Mouse (Mus musculus) midbrain, embryonic 15.5 days (tissue): ENCODE measurements around the gene Fam178b. TPM values are rescaled to one million over a fixed set of nuclear protein-coding genes. Genes with fewer than 3 reads are reported as not detected.

Experiments used
- ATAC-seq: fragments of 200-750 bp; cut with Nextera tagmentation; replicated peaks from 2 replicates; pipeline ENCODE4 v1.8.0; 2017; ENCODE audit warnings: moderate TSS enrichment
- H3K27ac ChIP-seq: fragments of 300-500 bp; sonication (generic); 2 replicates; pipeline ENCODE4 v1.5.1; 2015; ENCODE audit warnings: mild to moderate bottlenecking, inconsistent platforms
- H3K27me3 ChIP-seq: fragments of 300-500 bp; sonication (generic); replicated peaks from 2 replicates; pipeline ENCODE4 v1.6.1; 2015; ENCODE audit warnings: inconsistent platforms
- H3K36me3 ChIP-seq: fragments of 300-500 bp; sonication (generic); replicated peaks from 2 replicates; pipeline ENCODE4 v1.6.1; 2015; ENCODE audit warnings: inconsistent platforms
- H3K4me1 ChIP-seq: fragments of 300-500 bp; sonication (generic); 2 replicates; pipeline ENCODE4 v1.6.1; 2015; ENCODE audit warnings: inconsistent platforms
- H3K4me2 ChIP-seq: fragments of 300-500 bp; sonication (generic); 2 replicates; pipeline ENCODE4 v1.6.1; 2015; ENCODE audit warnings: inconsistent platforms, mild to moderate bottlenecking, moderate library complexity
- H3K4me3 ChIP-seq: fragments of 300-500 bp; sonication (generic); 2 replicates; pipeline ENCODE4 v1.5.1; 2015; ENCODE audit warnings: mild to moderate bottlenecking, inconsistent platforms
- H3K9ac ChIP-seq: fragments of 300-500 bp; sonication (generic); 2 replicates; pipeline ENCODE4 v1.6.1; 2015; ENCODE audit warnings: mild to moderate bottlenecking, inconsistent platforms
- H3K9me3 ChIP-seq: fragments of 300-500 bp; sonication (generic); 2 replicates; pipeline ENCODE4 v1.6.1; 2016; ENCODE audit warnings: inconsistent platforms
- WGBS: fragments of 180-500 bp; shearing (Covaris S2); methylation state at CpG from one replicate; pipeline ENCODE4 v1.1.7; 2015; ENCODE audit warnings: mixed read lengths; 5-methylcytosine and 5-hydroxymethylcytosine counted together
- polyA plus RNA-seq: library from polyadenylated mRNA; unstranded; fragments of >200 nt; fragmentation: Nextera tagmentation; extraction: Ambion mirVana; gene quantifications from 2 replicates; pipeline ENCODE4 v1.2.1, GENCODE M21; 2015

The Fam178b gene
- polyA plus RNA-seq, 1 experiment from 2014 or later: not detected

GRCm38 (mm10) chr1:36611449-36612123 is 71.4 kb downstream of the Fam178b start:
- WGBS: 70% methylated on average over 13 of the region's 13 CpGs
- no peak overlapping the region for H3K27ac ChIP-seq
- ATAC-seq: no peak; the same call in 1 of the 2 replicates

GRCm38 (mm10) chr1:36608211-36608610 is 74.8 kb downstream of the Fam178b start:
- peaks cover 9% of the 10 kb centered on the region for H3K4me1 ChIP-seq
- 87% methylated on average over 4 of the region's 4 CpGs for WGBS
- no peak overlapping the region for H3K4me2 ChIP-seq
- H3K27me3 ChIP-seq: no peaks in the 10 kb centered on the region
- no peak overlapping the region for H3K9ac ChIP-seq
- H3K9me3 ChIP-seq: no peaks in the 10 kb centered on the region
- ATAC-seq: no peak
- no peak overlapping the region for H3K4me3 ChIP-seq
- no peaks in the 10 kb centered on the region for H3K36me3 ChIP-seq
- no peak overlapping the region for H3K27ac ChIP-seq

More at GRCm38 (mm10) chr1:36611449-36612123, 71.4 kb downstream of the Fam178b start:
- Histone ChIP-seq H3K36me3 (no peaks in the 10 kb centered on the region), H3K9ac (no peak overlapping the region; the same call in 1 of the 2 replicates), H3K27me3 (no peaks in the 10 kb centered on the region), H3K4me3 (no peak overlapping the region), H3K4me1 (peaks cover 9% of the 10 kb centered on the region), H3K4me2 (no peak overlapping the region), H3K9me3 (no peaks in the 10 kb centered on the region)

DNA sequence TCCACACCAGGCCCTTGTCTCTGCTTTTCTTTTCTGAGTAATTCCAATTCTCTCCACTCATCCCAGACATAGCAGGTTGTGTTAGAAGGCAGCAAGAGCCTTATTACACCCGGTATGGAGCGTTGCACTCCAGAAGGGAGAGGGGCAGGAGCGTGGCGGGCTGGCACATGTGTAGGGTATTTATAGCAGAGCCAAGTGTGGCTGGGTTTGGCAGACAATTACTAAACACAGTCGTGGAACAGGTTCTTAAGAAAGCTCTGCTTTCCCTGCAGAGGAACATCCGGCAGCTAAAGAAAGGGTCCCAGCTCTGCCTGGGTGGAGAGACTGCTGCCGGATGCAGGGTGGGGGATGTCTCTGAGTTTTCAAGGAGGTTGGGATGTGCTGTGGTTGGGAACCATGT is 76.0 kb downstream of the Fam178b start:
- 61% methylated on average over 7 of the region's 7 CpGs for WGBS
- no peak for ATAC-seq
- Histone ChIP-seq H3K4me1 (peaks cover 8% of the 10 kb centered on the region), H3K27me3 (no peaks in the 10 kb centered on the region), H3K36me3 (no peaks in the 10 kb centered on the region), H3K4me2 (no peak overlapping the region), H3K4me3 (no peak overlapping the region), H3K27ac (no peak overlapping the region), H3K9ac (no peak overlapping the region), H3K9me3 (no peaks in the 10 kb centered on the region)

DNA sequence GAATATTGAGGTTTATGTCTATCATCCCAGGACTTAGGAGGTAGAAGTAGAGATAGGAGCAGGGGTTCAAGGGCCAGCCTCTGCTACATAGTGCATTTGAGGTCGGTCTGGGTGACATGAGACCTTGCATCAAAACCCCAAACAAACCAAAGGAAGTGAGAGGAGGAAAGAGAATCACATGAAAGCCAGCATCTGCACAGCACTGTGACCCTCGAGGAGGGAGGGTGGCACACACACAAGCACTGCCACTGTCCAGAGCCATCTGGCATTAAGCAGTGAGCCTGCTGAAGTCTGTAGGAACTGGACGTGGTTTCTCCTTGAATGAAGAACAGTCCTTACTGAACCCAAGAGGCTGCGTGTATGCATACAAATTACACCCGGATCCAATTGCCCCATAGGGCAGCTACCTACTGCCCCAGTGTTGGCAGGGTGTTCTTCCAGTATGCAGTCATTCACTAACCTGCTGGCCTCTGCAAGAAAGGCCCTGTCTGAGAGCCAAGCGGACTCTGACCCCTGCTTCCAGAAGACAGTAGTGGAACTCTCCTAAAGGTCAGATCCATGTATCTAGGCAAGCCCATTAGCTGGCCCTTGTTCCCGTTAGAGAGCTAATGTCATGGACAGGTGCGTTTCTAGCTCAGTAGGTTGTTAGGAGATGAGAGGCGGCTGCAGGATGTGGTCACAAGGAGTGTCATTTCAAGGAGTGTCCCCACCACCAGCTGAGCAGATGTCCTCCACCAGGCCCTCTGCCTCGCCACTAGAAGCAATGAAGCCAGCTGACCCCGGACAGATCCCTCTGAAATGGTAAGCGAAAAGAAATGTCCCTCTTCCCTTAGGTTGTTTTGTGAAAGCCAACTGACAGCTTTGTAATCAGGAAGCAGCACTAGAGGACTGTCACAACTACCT is 78.5 kb downstream of the Fam178b start:
- no peaks in the 10 kb centered on the region for H3K4me1 ChIP-seq
- H3K4me2 ChIP-seq: no peak overlapping the region
- no peak overlapping the region for H3K27ac ChIP-seq
- H3K4me3 ChIP-seq: no peak overlapping the region
- no peaks in the 10 kb centered on the region for H3K36me3 ChIP-seq
- no peak for ATAC-seq
- no peaks in the 10 kb centered on the region for H3K27me3 ChIP-seq
- no peaks in the 10 kb centered on the region for H3K9me3 ChIP-seq
- H3K9ac ChIP-seq: no peak overlapping the region
- 80% methylated on average over 12 of the region's 12 CpGs for WGBS

DNA sequence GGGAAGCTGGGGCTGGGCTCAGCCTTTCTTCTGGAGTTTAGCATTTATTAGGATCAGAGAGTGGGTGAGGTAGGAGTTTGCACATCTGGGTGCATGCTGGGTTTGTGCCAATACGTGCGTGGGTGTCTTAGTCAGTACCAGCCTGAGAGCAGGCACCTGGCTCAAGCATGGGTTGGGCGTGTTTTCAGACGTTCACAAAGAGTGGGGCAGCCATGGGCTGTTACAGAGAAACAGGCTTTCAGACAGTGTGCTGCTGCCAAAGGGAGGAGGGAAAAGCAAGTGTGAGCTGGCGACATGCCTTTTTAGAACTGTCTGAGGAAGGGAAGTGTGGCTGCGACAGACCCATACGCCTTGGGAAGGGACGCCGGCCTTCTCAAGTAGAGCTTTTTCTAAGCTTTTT is 79.6 kb downstream of the Fam178b start:
- WGBS: 66% methylated on average over 9 of the region's 9 CpGs

GRCm38 (mm10) chr1:36602271-36602670 is 80.7 kb downstream of the Fam178b start:
- Histone ChIP-seq H3K9me3 (no peaks in the 10 kb centered on the region), H3K27ac (no peak overlapping the region), H3K27me3 (no peaks in the 10 kb centered on the region), H3K4me1 (no peaks in the 10 kb centered on the region), H3K9ac (no peak overlapping the region), H3K4me2 (no peak overlapping the region), H3K36me3 (no peaks in the 10 kb centered on the region), H3K4me3 (no peak overlapping the region)
- no peak for ATAC-seq
- WGBS: 75% methylated on average over 4 of the region's 4 CpGs

More for the DNA sequence above, 79.6 kb downstream of the Fam178b start:
- Histone ChIP-seq H3K27me3 (no peaks in the 10 kb centered on the region), H3K4me2 (no peak overlapping the region), H3K4me3 (no peak overlapping the region), H3K27ac (no peak overlapping the region), H3K9ac (no peak overlapping the region), H3K4me1 (no peaks in the 10 kb centered on the region), H3K9me3 (no peaks in the 10 kb centered on the region), H3K36me3 (no peaks in the 10 kb centered on the region)
- no peak for ATAC-seq

DNA sequence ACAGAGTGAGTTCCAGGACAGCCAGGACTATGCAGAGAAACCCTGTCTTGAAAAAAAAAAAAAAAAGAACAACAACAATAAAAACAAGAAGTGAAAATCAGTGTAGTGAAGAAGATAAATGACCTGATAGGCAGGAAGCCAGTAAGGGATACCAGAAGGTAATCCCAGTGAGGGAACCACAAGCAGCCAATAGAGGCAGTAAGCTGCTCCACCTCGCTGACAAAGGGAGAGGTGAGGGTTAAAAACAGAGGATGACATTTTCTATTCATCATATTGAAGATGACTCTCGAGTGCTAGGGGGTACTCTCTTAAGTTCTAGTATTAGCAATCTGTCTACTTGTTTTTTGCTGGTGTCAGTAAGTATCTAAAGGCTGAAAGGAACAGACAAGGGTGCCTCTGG is 84.6 kb downstream of the Fam178b start:
- H3K9me3 ChIP-seq: no peaks in the 10 kb centered on the region
- no peak overlapping the region for H3K4me2 ChIP-seq
- H3K4me1 ChIP-seq: peaks cover 5% of the 10 kb centered on the region; the same call in 1 of the 2 replicates
- 79% methylated on average over 2 of the region's 2 CpGs for WGBS
- ATAC-seq: no peak
- H3K27me3 ChIP-seq: no peaks in the 10 kb centered on the region
- no peak overlapping the region for H3K27ac ChIP-seq
- no peak overlapping the region for H3K9ac ChIP-seq
- no peak overlapping the region for H3K4me3 ChIP-seq
- no peaks in the 10 kb centered on the region for H3K36me3 ChIP-seq

GRCm38 (mm10) chr1:36596114-36596513 is 86.9 kb downstream of the Fam178b start:
- 14% methylated on average over 4 of the region's 4 CpGs for WGBS
- peak; percentile 79 for ATAC-seq
- peaks cover 5% of the 10 kb centered on the region; the same call in 1 of the 2 replicates for H3K4me1 ChIP-seq
- H3K4me2 ChIP-seq: no peak overlapping the region
- no peak overlapping the region for H3K4me3 ChIP-seq
- H3K36me3 ChIP-seq: no peaks in the 10 kb centered on the region
- no peaks in the 10 kb centered on the region for H3K27me3 ChIP-seq
- peak overlapping the region; percentile 40; the same call in 1 of the 2 replicates for H3K27ac ChIP-seq
- H3K9ac ChIP-seq: no peak overlapping the region
- no peaks in the 10 kb centered on the region for H3K9me3 ChIP-seq

DNA sequence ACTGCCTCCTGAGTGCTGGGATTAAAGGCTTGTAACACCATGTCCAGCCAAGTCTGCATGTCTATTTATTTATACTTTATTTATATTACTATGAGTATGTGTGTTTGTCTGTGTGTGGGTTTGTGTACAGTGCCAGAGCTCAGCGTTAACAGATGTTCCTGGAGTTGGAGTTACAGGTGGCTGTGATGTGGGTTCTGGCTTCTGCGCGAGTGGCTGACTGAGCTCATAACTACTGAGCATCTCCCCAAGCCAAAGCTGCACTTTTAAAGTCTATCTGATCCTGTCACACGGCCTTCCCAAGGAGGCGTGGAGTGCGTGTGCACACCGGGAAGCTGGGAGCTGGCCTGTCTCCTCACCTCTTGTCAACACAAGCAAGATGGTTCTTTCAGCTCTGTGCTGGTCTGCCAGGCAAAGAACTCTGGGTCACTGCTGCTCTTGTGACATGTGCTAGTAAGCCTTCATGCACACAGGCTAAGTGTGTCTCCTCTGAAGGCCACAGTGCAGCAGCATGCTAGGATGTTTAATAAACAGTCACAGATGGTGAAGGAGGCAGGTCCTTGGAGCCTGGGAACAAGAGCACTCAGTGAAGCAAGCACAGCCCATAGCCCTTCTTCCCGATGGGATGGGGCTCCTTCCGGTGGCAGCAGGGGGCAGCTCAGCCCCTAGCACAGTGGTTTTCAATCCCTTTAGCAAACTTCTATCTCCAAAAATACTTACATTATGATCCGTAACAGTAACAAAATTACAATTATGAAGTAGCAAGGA is 87.6 kb downstream of the Fam178b start:
- Histone ChIP-seq H3K36me3 (no peaks in the 10 kb centered on the region), H3K9me3 (no peaks in the 10 kb centered on the region), H3K4me1 (peaks cover 10% of the 10 kb centered on the region; the same call in 1 of the 2 replicates), H3K9ac (no peak overlapping the region), H3K27me3 (no peaks in the 10 kb centered on the region), H3K4me2 (no peak overlapping the region), H3K27ac (peak overlapping the region; percentile 27), H3K4me3 (no peak overlapping the region)
- no peak for ATAC-seq
- WGBS: 56% methylated on average over 10 of the region's 10 CpGs

- Histone ChIP-seq H3K4me2 (no peak overlapping the region), H3K9ac (no peak overlapping the region), H3K4me3 (no peak overlapping the region), H3K4me1 (peaks cover 15% of the 10 kb centered on the region; the same call in 1 of the 2 replicates), H3K36me3 (no peaks in the 10 kb centered on the region), H3K27ac (no peak overlapping the region), H3K27me3 (no peaks in the 10 kb centered on the region), H3K9me3 (no peaks in the 10 kb centered on the region)
- WGBS: 5% methylated on average over 1 of the region's 1 CpGs
- ATAC-seq: no peak
Observed at GRCm38 (mm10) chr1:36593099-36593498, 89.9 kb downstream of the Fam178b start.

GRCm38 (mm10) chr1:36591408-36591807 is 91.6 kb downstream of the Fam178b start:
- H3K9me3 ChIP-seq: no peaks in the 10 kb centered on the region
- no peak overlapping the region for H3K9ac ChIP-seq
- ATAC-seq: no peak
- H3K4me2 ChIP-seq: no peak overlapping the region
- H3K4me3 ChIP-seq: no peak overlapping the region
- peaks cover 15% of the 10 kb centered on the region; the same call in 1 of the 2 replicates for H3K4me1 ChIP-seq
- no peaks in the 10 kb centered on the region for H3K27me3 ChIP-seq
- H3K36me3 ChIP-seq: no peaks in the 10 kb centered on the region
- 90% methylated on average over 2 of the region's 2 CpGs for WGBS
- no peak overlapping the region for H3K27ac ChIP-seq

DNA sequence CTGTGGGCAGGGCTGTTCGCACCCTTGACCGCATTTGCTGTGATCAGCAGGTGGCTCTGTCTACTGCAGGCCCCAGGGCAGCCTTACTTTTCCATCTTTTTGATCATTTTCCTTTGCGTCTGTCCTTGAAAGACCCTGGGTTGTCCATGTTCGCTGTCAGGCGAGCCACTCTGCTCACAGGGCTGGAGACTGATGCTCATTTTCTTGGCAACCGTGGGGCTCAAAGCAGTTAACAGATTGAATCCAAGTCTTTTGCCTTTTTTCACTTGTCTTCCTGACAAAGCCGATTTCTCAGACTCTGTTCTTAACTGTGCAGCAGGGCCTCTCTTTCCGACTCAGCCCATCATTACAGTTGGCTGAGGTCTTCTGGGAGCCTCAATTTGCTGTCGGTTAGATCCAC is 92.3 kb downstream of the Fam178b start:
- H3K36me3 ChIP-seq: no peaks in the 10 kb centered on the region
- no peak overlapping the region for H3K9ac ChIP-seq
- H3K9me3 ChIP-seq: no peaks in the 10 kb centered on the region
- no peak overlapping the region for H3K4me2 ChIP-seq
- ATAC-seq: no peak
- H3K27me3 ChIP-seq: peaks cover 2% of the 10 kb centered on the region; the same call in 1 of the 2 replicates
- WGBS: 50% methylated on average over 9 of the region's 9 CpGs
- peaks cover 15% of the 10 kb centered on the region; the same call in 1 of the 2 replicates for H3K4me1 ChIP-seq
- H3K27ac ChIP-seq: no peak overlapping the region
- H3K4me3 ChIP-seq: no peak overlapping the region
